Comparison of ENCODE assay signal across 25 mouse cellular contexts in the genomic region with DNA sequence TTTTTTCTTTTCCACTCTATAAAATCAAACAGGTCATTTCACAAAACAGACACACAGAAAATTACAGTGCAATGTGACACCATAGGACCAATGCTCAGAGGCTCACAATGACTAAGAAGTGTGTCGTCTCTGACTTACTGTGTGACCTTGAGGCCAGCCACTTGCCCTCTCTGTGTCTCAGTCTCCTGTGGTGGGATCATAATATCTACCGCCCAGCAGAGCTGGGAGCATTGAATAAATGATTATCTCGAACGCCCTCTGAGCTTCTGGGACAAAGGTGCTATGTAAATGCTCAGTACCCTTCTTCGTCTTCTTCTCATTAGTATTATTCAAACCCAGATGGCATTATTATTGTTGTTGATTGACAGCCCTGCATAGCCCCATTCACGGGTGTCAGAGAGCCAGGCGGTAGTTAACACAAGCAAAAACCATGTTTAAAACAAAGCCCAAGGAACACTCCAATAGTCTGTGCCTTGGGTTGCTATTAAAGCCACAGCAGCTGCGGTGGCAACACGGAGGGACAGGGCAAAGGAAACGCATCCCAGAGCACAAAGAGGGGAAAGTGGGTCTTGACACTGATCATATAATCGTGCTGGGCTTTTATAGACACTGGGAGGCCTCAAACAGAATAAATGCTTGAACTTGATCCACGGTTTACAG. TPM values are rescaled to one million over a fixed set of nuclear protein-coding genes. Genes with fewer than 3 reads are reported as not detected.
A peak's percentile ranks its signal among the peaks of the same experiment; 100 is the strongest.
DNase-seq lines count a peak whose midpoint lies in the region; ATAC-seq and TF ChIP-seq lines count a peak whose summit lies in the region.
"Had no signal": no experiment of that assay in that cellular context is flagged by ENCODE, and none has a peak within 500 bp of the region (broad histone marks: within the 10 kb centered on the region; RNA-seq: fewer than 3 reads in every experiment).

No protein-coding gene starts in this region.

- H3K9ac ChIP-seq in forebrain, embryonic 16.5 days (replicated peaks; ENCODE audit: low read depth, low read length), result 0 out of 2 replicates have a peak overlapping the region, but pooled peaks have one; percentile 14
- no peak overlapping the region for H3K9ac ChIP-seq in midbrain, embryonic 13.5 days (replicated peaks)
- H3K9ac ChIP-seq: limb, embryonic 15.5 days; liver, embryonic 14.5 days; lung, embryonic 14.5 days; neural tube, embryonic 12.5 days had no signal

- H3K27ac ChIP-seq in forebrain, embryonic 10.5 days, result peak overlapping the region; percentile 72
- peak overlapping the region; percentile 85 for H3K27ac ChIP-seq in forebrain, embryonic 16.5 days (ENCODE audit: low read length)
- peak overlapping the region; percentile 70 for H3K27ac ChIP-seq in midbrain, embryonic 13.5 days
- no peak overlapping the region for H3K27ac ChIP-seq in kidney, adult 2 months (ENCODE audit: insufficient read depth, low read depth, low read length)
- H3K27ac ChIP-seq: kidney, postnatal 0 days; limb, embryonic 15.5 days; liver, embryonic 14.5 days; neural tube, embryonic 12.5 days had no signal

- WGBS in forebrain, embryonic 10.5 days, result 56% methylated on average over 12 of the region's 12 CpGs
- WGBS in forebrain, embryonic 16.5 days, result 6% methylated on average over 12 of the region's 12 CpGs
- WGBS in midbrain, embryonic 13.5 days, result 17% methylated on average over 12 of the region's 12 CpGs
- WGBS in kidney, adult 2 months, result 54% methylated on average over 12 of the region's 12 CpGs

- H3K36me3 ChIP-seq in forebrain, embryonic 10.5 days (replicated peaks), result no peaks in the 10 kb centered on the region
- no peaks in the 10 kb centered on the region for H3K36me3 ChIP-seq in forebrain, embryonic 16.5 days (ENCODE audit: control insufficient read depth, insufficient read depth)
- H3K36me3 ChIP-seq in midbrain, embryonic 13.5 days, result no peaks in the 10 kb centered on the region
- H3K36me3 ChIP-seq in kidney, adult 2 months (ENCODE audit: control insufficient read depth, insufficient read depth, low read length), result no peaks in the 10 kb centered on the region
- H3K36me3 ChIP-seq: limb, embryonic 15.5 days; neural tube, embryonic 12.5 days had no signal

- H3K4me1 ChIP-seq in forebrain, embryonic 10.5 days, result peaks cover 20% of the 10 kb centered on the region
- peaks cover 12% of the 10 kb centered on the region for H3K4me1 ChIP-seq in forebrain, embryonic 16.5 days (replicated peaks; ENCODE audit: control insufficient read depth, insufficient read depth, low read length)
- H3K4me1 ChIP-seq in midbrain, embryonic 13.5 days (replicated peaks), result peaks cover 17% of the 10 kb centered on the region
- no peaks in the 10 kb centered on the region for H3K4me1 ChIP-seq in kidney, adult 2 months (ENCODE audit: control insufficient read depth, insufficient read depth, low read length)
- H3K4me1 ChIP-seq: megakaryocyte, embryonic 14.5 days; neural tube, embryonic 12.5 days had no signal

- no peak for TF ChIP-seq CTCF in kidney, adult 2 months (conservative IDR thresholded peaks at IDR 0.05; ENCODE audit: insufficient read depth, insufficient read length, low read depth, low read length)

- 0 out of 2 replicates have a peak, but pooled peaks cover 4% of the 10 kb centered on the region for H3K27me3 ChIP-seq in forebrain, embryonic 10.5 days (ENCODE audit: poor library complexity, severe bottlenecking)
- H3K27me3 ChIP-seq in forebrain, embryonic 16.5 days (replicated peaks; ENCODE audit: control insufficient read depth, insufficient read depth, low read length), result no peaks in the 10 kb centered on the region
- H3K27me3 ChIP-seq in midbrain, embryonic 13.5 days, result peaks cover 3% of the 10 kb centered on the region; the same call in 1 of the 2 replicates
- H3K27me3 ChIP-seq in kidney, adult 2 months (replicated peaks; ENCODE audit: control insufficient read depth, insufficient read depth, low read length), result no peaks in the 10 kb centered on the region
- H3K27me3 ChIP-seq: neural tube, embryonic 12.5 days had no signal

- no peak overlapping the region for H3K4me3 ChIP-seq in forebrain, embryonic 10.5 days
- no peak overlapping the region for H3K4me3 ChIP-seq in forebrain, embryonic 16.5 days (replicated peaks; ENCODE audit: low read length)
- H3K4me3 ChIP-seq in midbrain, embryonic 13.5 days (replicated peaks), result no peak overlapping the region
- no peak overlapping the region for H3K4me3 ChIP-seq in kidney, adult 2 months (ENCODE audit: insufficient read depth, low read depth, low read length)
- H3K4me3 ChIP-seq: limb, embryonic 15.5 days; neural tube, embryonic 12.5 days had no signal

- ATAC-seq in forebrain, embryonic 16.5 days, result peak; percentile 97
- peak; percentile 89 for ATAC-seq in midbrain, embryonic 13.5 days
- ATAC-seq: intestine, embryonic 16.5 days had no signal

- TF ChIP-seq POLR2A in kidney, adult 2 months (IDR thresholded peaks at IDR 0.05; ENCODE audit: low read depth, low read length), result no peak

- DNase-seq in embryo, embryonic 10.5 days (ENCODE audit: low spot score), result peak; percentile 32
- DNase-seq in embryo, embryonic 10 days (ENCODE audit: low spot score), result no peak
- DNase-seq in forebrain, embryonic 10.5 days (ENCODE audit: extremely low spot score, low spot score), result no peak
- DNase-seq in kidney, postnatal 25 days, result no peak
- DNase-seq in kidney, adult 18-20 months, result no peak
- DNase-seq in kidney, adult 2 months, result no peak
- DNase-seq: adrenal gland, postnatal 14 days; cerebellum, adult 11 months; cerebellum, adult 9-11 months; gastrocnemius, postnatal 10 days; heart, adult 11 months; left cerebral cortex, postnatal 4 days; lung, embryonic 14.5 days; lung, postnatal 36 days; right cerebral cortex, postnatal 25 days; thymus, postnatal 25 days had no signal

- H3K4me2 ChIP-seq in forebrain, embryonic 16.5 days (ENCODE audit: low read length), result no peak overlapping the region
- no peak overlapping the region for H3K4me2 ChIP-seq in midbrain, embryonic 13.5 days (replicated peaks)
- H3K4me2 ChIP-seq: heart, embryonic 11.5 days; limb, embryonic 15.5 days; lung, embryonic 14.5 days; neural tube, embryonic 12.5 days had no signal

- no peaks in the 10 kb centered on the region for H3K9me3 ChIP-seq in forebrain, embryonic 10.5 days
- H3K9me3 ChIP-seq in forebrain, embryonic 16.5 days (ENCODE audit: control insufficient read depth, low read length), result no peaks in the 10 kb centered on the region
- 0 out of 2 replicates have a peak, but pooled peaks cover 3% of the 10 kb centered on the region for H3K9me3 ChIP-seq in midbrain, embryonic 13.5 days
- H3K9me3 ChIP-seq: limb, embryonic 15.5 days; neural tube, embryonic 12.5 days had no signal

RNA-seq across cellular contexts. Expression of a gene that starts 29.0 kb away (rescaled TPM):
- 35.3 and 38.8 TPM in 2 replicates for polyA plus RNA-seq in forebrain, embryonic 10.5 days (2016; fragmentation: Nextera tagmentation; extraction: Ambion mirVana)
- polyA plus RNA-seq in forebrain, embryonic 16.5 days (2015; fragmentation: Nextera tagmentation; extraction: Ambion mirVana), result 83.5 and 89.7 TPM in 2 replicates
- 90.4 and 91.7 TPM in 2 replicates for polyA plus RNA-seq in midbrain, embryonic 13.5 days (2015; fragmentation: Nextera tagmentation; extraction: Ambion mirVana)
- polyA plus RNA-seq in kidney, adult 2 months (2012; rRNA removed), result 6.0 and 6.8 TPM in 2 replicates
